Mouse (Mus musculus) hindbrain, embryonic 16.5 days (tissue): ENCODE measurements around the gene Ugt1a10. TPM values are rescaled to one million over a fixed set of nuclear protein-coding genes. Genes with fewer than 3 reads are reported as not detected.

Experiments used
- ATAC-seq: fragments of 200-750 bp; cut with Nextera tagmentation; 2 replicates; pipeline ENCODE4 v1.8.0; 2017; ENCODE audit warnings: moderate TSS enrichment, moderate library complexity
- H3K27ac ChIP-seq: fragments of 300-500 bp; sonication (generic); 2 replicates; pipeline ENCODE4 v1.5.1; 2014; ENCODE audit warnings: low read depth, mild to moderate bottlenecking, control low read depth, low read length, moderate library complexity
- H3K27me3 ChIP-seq: fragments of 300-500 bp; sonication (generic); replicated peaks from 2 replicates; pipeline ENCODE4 v1.6.1; 2014; ENCODE audit warnings: low read length; ENCODE audit not compliant: control insufficient read depth, insufficient read depth
- H3K36me3 ChIP-seq: fragments of 300-500 bp; sonication (generic); 2 replicates; pipeline ENCODE4 v1.6.1; 2014; ENCODE audit warnings: mild to moderate bottlenecking, low read length, moderate library complexity, mixed read lengths; ENCODE audit not compliant: control insufficient read depth, insufficient read depth
- H3K4me1 ChIP-seq: fragments of 300-500 bp; sonication (generic); 2 replicates; pipeline ENCODE4 v1.6.1; 2014; ENCODE audit warnings: low read depth, low read length; ENCODE audit not compliant: control insufficient read depth, insufficient read depth
- H3K4me2 ChIP-seq: fragments of 300-500 bp; sonication (generic); 2 replicates; pipeline ENCODE4 v1.6.1; 2014; ENCODE audit warnings: mild to moderate bottlenecking, low read length, control low read depth, moderate library complexity
- H3K4me3 ChIP-seq: fragments of 300-500 bp; sonication (generic); 2 replicates; pipeline ENCODE4 v1.5.1; 2014; ENCODE audit warnings: mild to moderate bottlenecking, low read length, control low read depth, moderate library complexity
- H3K9ac ChIP-seq: fragments of 300-500 bp; sonication (generic); 2 replicates; pipeline ENCODE4 v1.6.1; 2014; ENCODE audit warnings: low read depth, mild to moderate bottlenecking, control low read depth, low read length, moderate library complexity
- H3K9me3 ChIP-seq: fragments of 300-500 bp; sonication (generic); 2 replicates; pipeline ENCODE4 v1.6.1; 2014; ENCODE audit warnings: mild to moderate bottlenecking, low read length, moderate library complexity; ENCODE audit not compliant: control insufficient read depth
- WGBS: fragments of 180-500 bp; shearing (Covaris S2); extraction: QIAGEN DNeasy Blood & Tissue Kit; methylation state at CpG from one replicate; pipeline ENCODE4 v1.1.7; 2014; 5-methylcytosine and 5-hydroxymethylcytosine counted together
- polyA plus RNA-seq: library from polyadenylated mRNA; unstranded; fragments of >200 nt; fragmentation: Nextera tagmentation; extraction: Ambion mirVana; gene quantifications from 2 replicates; pipeline ENCODE4 v1.2.1, GENCODE M21; 2015

The Ugt1a10 gene
- polyA plus RNA-seq, 1 experiment from 2014 or later: not detected

DNA sequence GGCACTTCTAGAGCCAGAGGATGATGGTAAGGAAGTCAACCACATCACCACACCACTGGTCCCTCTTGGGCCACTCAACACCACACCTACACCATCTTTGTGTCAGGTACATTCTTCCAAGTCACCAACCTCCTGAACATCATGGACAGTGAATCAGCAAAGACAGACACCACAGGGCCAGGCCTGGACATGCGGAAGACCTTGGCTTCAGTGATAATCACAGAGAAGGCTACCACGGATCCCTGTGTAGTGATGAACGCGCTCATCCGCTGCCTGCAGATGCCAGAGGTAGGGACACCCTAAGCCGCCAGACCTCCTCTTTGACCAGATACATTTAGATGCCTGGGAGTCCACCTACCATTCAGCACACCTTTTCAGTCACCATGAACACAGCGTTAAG is 172.9 kb downstream of the Ugt1a10 start:
- Histone ChIP-seq H3K9me3 (peaks cover 77% of the 10 kb centered on the region), H3K4me3 (no peak overlapping the region), H3K4me2 (no peak overlapping the region), H3K4me1 (no peaks in the 10 kb centered on the region), H3K27ac (no peak overlapping the region), H3K36me3 (no peaks in the 10 kb centered on the region), H3K9ac (no peak overlapping the region), H3K27me3 (no peaks in the 10 kb centered on the region)
- 70% methylated on average over 7 of the region's 7 CpGs for WGBS
- no peak for ATAC-seq

DNA sequence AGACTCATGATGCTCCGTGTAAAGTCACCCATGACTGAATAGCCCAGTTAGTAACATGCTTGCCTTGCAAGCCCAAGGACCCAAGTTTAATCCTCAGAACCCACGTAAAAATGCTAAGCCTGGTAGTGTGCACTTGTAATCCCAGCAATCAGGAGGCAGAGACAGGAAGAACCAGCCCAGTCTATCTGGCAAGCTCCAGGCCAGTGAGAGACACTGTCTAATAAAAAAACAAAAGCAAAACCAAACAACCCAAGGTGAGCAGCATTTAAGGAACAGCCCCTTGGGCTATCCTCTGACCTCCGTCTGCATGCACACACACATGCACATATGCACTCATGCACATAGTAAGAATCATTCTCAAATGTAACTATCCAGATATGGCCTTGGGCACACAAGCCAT is 174.4 kb downstream of the Ugt1a10 start:
- no peaks in the 10 kb centered on the region for H3K27me3 ChIP-seq
- H3K9me3 ChIP-seq: peaks cover 92% of the 10 kb centered on the region
- ATAC-seq: no peak
- H3K4me1 ChIP-seq: no peaks in the 10 kb centered on the region
- no peaks in the 10 kb centered on the region for H3K36me3 ChIP-seq
- no peak overlapping the region for H3K9ac ChIP-seq
- H3K27ac ChIP-seq: no peak overlapping the region
- 83% methylated on average over 3 of the region's 3 CpGs for WGBS
- no peak overlapping the region for H3K4me2 ChIP-seq
- no peak overlapping the region for H3K4me3 ChIP-seq

DNA sequence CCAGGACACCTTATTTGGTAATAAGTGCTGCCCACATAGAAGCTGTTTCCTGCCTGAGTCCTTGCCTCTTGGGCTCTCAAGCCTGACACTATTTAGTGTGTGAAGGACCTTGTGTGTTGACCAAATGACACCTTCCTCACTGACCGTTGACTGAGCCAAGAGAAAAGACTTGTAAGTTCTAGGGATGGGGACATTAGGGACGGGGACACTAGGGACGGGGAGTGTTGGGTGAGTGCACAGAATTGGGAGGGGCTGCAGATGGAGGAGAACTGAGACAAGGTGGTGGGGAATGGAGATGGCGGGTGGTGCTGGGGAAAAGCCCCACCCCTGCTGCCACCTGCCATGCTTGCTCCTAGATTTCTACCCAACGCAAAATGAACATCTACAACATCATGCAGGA is 174.8 kb downstream of the Ugt1a10 start:
- no peak overlapping the region for H3K9ac ChIP-seq
- no peaks in the 10 kb centered on the region for H3K4me1 ChIP-seq
- no peak overlapping the region for H3K27ac ChIP-seq
- H3K4me3 ChIP-seq: no peak overlapping the region
- H3K9me3 ChIP-seq: peaks cover 96% of the 10 kb centered on the region
- ATAC-seq: no peak
- WGBS: 84% methylated on average over 5 of the region's 5 CpGs
- H3K36me3 ChIP-seq: no peaks in the 10 kb centered on the region
- no peak overlapping the region for H3K4me2 ChIP-seq
- no peaks in the 10 kb centered on the region for H3K27me3 ChIP-seq

DNA sequence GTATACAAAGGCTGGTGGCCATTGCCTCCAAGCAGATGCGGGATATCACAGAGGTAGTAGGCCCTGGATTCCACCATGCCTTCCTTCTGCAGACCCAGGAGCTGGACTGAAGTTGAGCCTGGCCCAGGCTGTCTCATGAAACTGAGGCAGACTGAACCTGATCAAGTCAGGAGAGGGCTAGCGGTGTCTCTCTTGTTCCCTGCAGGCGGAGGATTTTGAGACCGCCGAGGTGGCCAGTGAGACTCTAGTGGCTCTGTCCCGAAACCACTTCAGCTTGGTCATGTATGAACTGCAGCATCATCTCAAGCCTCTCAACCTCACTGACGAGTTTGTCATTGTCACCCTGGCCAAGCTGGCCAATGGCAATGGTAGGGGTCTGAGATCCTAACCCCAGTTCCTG is 175.2 kb downstream of the Ugt1a10 start:
- no peak overlapping the region for H3K27ac ChIP-seq
- H3K9me3 ChIP-seq: peaks cover 98% of the 10 kb centered on the region
- no peaks in the 10 kb centered on the region for H3K27me3 ChIP-seq
- WGBS: 78% methylated on average over 7 of the region's 7 CpGs
- H3K4me2 ChIP-seq: no peak overlapping the region
- H3K36me3 ChIP-seq: no peaks in the 10 kb centered on the region
- no peak overlapping the region for H3K9ac ChIP-seq
- H3K4me1 ChIP-seq: no peaks in the 10 kb centered on the region
- ATAC-seq: no peak
- H3K4me3 ChIP-seq: no peak overlapping the region

DNA sequence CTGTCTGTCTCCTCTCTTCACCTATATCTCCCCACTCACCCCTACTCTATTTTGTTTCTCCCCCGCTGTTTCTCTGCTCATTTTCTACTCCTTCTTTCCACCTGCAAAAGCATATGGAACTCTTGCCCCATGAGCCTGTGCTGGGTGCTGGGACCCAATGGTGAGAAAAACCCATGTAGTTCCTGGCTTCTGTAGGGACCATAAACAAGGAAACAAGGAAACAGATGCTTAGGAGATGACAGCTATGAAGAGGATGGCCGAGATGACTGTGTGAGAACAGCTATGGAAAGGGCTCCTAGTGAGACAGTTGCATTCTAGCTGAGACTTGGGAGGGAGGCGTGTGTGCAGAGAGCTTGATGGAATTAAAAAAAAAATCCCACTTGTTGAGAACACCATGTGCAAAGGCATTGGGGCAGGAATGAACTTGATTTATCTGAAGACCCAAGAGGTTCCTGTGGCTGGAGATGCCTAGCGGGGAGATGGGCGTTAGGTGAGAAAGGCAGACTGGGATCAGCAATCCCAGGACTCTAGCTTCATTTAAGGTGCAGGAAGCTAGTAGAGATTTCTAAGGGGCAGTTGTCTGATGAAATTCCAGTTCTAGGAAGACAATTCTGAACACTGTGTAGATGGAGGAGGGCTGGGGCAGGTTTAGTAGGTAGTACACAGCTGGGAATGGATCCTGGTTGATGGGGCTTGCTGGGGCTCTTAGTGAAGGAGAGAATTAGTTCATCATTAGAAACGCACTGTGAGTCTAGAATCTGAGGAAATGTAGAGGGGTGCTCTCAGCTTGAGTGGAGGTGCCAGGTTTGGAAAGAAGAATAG is 176.0 kb downstream of the Ugt1a10 start:
- Histone ChIP-seq H3K9ac (no peak overlapping the region), H3K9me3 (peaks cover 98% of the 10 kb centered on the region), H3K4me2 (no peak overlapping the region), H3K4me3 (no peak overlapping the region), H3K27me3 (no peaks in the 10 kb centered on the region), H3K27ac (no peak overlapping the region), H3K36me3 (no peaks in the 10 kb centered on the region), H3K4me1 (no peaks in the 10 kb centered on the region)
- WGBS: 79% methylated on average over 6 of the region's 6 CpGs
- no peak for ATAC-seq

DNA sequence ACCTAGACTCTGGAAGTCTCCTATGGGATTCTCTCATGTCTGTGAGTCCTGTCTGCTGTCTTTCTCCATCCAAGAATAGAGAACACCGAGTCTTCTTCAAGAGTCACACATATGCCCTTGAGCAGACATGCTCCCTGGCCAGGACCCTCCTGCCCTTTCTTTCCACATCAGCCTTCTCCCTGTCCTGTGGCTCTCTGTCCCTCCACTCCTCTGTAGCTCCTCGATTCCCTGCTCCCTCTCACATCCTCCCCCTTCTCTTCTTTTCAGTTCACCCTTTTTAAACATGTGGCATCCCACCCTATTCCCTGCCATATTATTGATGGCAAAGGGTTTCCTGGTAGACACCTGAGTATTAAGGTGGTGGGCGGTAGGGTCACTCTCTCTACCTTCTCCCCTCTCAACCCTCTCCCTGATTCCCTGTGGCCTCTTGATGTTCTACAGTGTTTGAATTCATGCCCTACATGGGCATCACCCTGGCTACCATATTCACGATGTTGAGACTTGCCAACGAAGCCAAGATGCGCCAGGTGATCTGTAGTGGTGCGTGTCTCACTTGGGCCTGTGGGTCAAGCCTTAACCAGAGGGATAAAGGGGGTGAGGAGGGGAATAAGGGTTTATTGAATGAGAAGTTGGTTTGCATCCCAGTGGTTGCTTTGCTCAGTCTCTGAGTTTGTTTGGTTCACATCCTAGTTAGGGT is 176.8 kb downstream of the Ugt1a10 start:
- Histone ChIP-seq H3K4me2 (no peak overlapping the region), H3K4me3 (no peak overlapping the region), H3K36me3 (no peaks in the 10 kb centered on the region), H3K4me1 (no peaks in the 10 kb centered on the region), H3K27ac (no peak overlapping the region), H3K9me3 (peaks cover 96% of the 10 kb centered on the region), H3K9ac (no peak overlapping the region), H3K27me3 (no peaks in the 10 kb centered on the region)
- ATAC-seq: no peak
- WGBS: 71% methylated on average over 7 of the region's 7 CpGs

DNA sequence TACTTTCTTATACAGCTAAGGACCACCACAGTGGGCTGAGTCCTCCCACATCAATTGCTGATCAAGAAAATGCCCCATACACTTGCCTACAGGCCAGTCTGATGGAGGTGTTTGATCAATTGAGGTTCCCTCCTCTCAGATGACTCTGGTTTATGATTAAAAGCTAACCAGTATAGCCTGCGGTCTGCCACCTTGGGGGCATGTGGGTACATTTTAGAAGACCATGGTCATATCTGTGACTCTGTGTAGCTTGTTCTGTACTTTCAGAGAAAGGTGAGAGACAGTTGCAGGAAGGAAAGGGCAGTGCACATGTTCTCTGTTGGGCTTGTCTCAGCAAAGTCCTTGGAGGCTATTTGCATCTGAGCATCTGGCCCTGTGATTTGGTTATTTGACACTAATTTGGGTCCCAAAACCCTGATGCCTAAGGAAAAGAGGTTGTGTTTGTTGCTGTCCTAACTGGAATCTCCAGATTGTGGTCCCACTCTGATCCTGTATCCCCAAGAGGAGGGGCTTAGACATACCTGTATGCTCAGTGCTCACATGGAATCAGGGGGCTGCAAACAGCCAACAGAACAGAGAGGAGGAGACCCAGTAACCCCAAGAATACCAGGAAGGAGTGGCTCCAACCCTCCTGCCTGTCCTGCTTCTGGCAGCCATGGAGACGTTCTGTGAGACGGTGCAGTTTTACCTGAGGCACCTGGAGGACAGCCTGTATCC is 177.6 kb downstream of the Ugt1a10 start:
- 53% methylated on average over 3 of the region's 3 CpGs for WGBS
- Histone ChIP-seq H3K36me3 (no peaks in the 10 kb centered on the region), H3K4me2 (no peak overlapping the region), H3K9ac (no peak overlapping the region), H3K4me1 (no peaks in the 10 kb centered on the region), H3K9me3 (peaks cover 97% of the 10 kb centered on the region), H3K27ac (no peak overlapping the region), H3K4me3 (no peak overlapping the region), H3K27me3 (no peaks in the 10 kb centered on the region)
- ATAC-seq: no peak

DNA sequence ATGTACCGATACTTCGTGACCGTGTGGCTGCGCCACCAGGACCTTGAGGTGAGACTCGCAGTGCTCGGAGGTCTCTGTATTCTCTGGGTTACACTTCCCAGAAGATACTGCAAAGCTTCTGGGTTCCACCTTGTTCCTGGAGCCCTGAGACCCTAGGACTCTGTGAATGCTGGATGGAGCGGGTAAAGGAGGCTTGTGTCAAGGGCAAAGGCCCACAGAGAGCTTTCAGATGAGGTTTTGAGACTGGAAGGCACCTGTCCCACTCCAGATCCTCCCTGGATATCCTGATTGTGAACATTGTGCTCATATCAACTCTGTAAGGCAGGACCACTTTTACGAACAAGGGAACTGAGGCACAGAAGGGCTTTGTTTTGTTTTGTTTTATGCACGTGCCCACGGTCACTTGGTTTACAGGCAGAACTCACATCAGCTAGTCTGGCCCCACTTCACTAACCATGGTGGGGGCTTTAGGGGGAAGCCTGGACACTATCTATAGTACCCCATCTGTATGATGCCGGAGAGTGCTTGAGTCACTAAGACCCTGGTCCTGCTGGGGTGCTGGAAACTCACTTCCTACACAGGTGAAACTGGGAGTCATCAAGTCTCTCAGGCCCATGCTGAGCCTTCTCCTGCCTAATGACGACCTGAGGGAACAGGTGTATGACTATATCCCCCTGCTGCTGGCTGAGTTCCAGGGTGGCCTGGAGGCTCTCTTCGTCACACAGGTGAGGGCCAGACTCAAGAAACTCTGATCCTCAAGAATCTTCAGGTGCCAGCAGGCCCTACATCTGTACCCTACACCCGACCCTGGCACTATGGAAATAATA is 178.4 kb downstream of the Ugt1a10 start:
- H3K4me3 ChIP-seq: no peak overlapping the region
- H3K27ac ChIP-seq: no peak overlapping the region
- no peaks in the 10 kb centered on the region for H3K36me3 ChIP-seq
- H3K9me3 ChIP-seq: peaks cover 97% of the 10 kb centered on the region
- H3K4me1 ChIP-seq: no peaks in the 10 kb centered on the region
- no peak for ATAC-seq
- H3K9ac ChIP-seq: no peak overlapping the region
- WGBS: 70% methylated on average over 14 of the region's 14 CpGs
- no peaks in the 10 kb centered on the region for H3K27me3 ChIP-seq
- H3K4me2 ChIP-seq: no peak overlapping the region
